In the genomic region with DNA sequence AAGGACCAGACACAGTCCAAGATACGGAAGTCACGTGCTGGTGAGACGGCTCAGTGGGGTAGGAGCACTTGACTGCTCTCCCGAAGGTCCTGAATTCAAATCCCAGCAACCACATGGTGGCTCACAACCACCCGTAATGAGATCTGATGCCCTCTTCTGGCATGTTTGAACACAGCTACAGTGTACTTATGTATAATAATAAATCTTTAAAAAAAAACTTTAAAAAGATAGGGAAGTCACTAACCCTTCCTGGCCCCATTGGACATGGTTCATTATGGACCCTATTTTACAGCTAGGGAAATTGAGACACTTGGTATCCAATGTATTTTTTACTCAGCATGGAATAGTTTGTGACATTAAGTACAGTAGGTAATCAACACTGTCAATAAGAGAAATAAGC, we compare ENCODE assay signal across 25 mouse cellular contexts. TPM values are rescaled to one million over a fixed set of nuclear protein-coding genes. Genes with fewer than 3 reads are reported as not detected.
DNase-seq lines count a peak whose midpoint lies in the region; TF ChIP-seq lines count a peak whose summit lies in the region.
"Had no signal": no experiment of that assay in that cellular context is flagged by ENCODE, and none has a peak within 500 bp of the region (broad histone marks: within the 10 kb centered on the region; RNA-seq: fewer than 3 reads in every experiment).

No protein-coding gene starts in this region.

- H3K79me2 ChIP-seq in MEL (ENCODE audit: control insufficient read depth, insufficient read depth, low read length, poor library complexity): peaks cover 19% of the 10 kb centered on the region

- peaks cover 13% of the 10 kb centered on the region for H3K4me1 ChIP-seq in testis, adult 2 months (ENCODE audit: control insufficient read depth, insufficient read depth, low read length)
- H3K4me1 ChIP-seq in MEL (ENCODE audit: control insufficient read depth in 1 of 2, insufficient read depth in 2 of 2, low read length in 2 of 2): peaks cover 0 to 24% of the 10 kb centered on the region in 2 experiments; a peak in 3 of 4 replicates
- peaks cover 53% of the 10 kb centered on the region for H3K4me1 ChIP-seq in hindbrain, embryonic 10.5 days (replicated peaks)

- H3K9ac ChIP-seq in MEL (ENCODE audit: control insufficient read depth, low read depth, low read length, poor library complexity, severe bottlenecking): no peak overlapping the region
- H3K9ac ChIP-seq: embryonic facial prominence, embryonic 13.5 days; embryonic facial prominence, embryonic 15.5 days; forebrain, embryonic 12.5 days had no signal

- H3K27me3 ChIP-seq in testis, adult 2 months (ENCODE audit: control insufficient read depth, insufficient read depth, low read length): no peaks in the 10 kb centered on the region
- H3K27me3 ChIP-seq in MEL (ENCODE audit: control insufficient read depth in 1 of 2, insufficient read depth in 2 of 2, low read length in 2 of 2): no peaks in the 10 kb centered on the region
- no peaks in the 10 kb centered on the region for H3K27me3 ChIP-seq in hindbrain, embryonic 10.5 days (ENCODE audit: insufficient read depth, poor library complexity, severe bottlenecking)
- H3K27me3 ChIP-seq: CH12.LX; embryonic facial prominence, embryonic 13.5 days; embryonic facial prominence, embryonic 15.5 days; forebrain, embryonic 12.5 days had no signal

- H3K27ac ChIP-seq in layer of hippocampus, adult 2 months: no peak overlapping the region
- no peak overlapping the region for H3K27ac ChIP-seq in testis, adult 2 months (ENCODE audit: control insufficient read depth, insufficient read depth, low read depth, low read length)
- H3K27ac ChIP-seq in MEL (ENCODE audit: control insufficient read depth, low read depth, low read length): no peak overlapping the region
- H3K27ac ChIP-seq in hindbrain, embryonic 10.5 days: no peak overlapping the region
- H3K27ac ChIP-seq: embryonic facial prominence, embryonic 13.5 days; embryonic facial prominence, embryonic 15.5 days had no signal

- TF ChIP-seq RAD21 in MEL (IDR thresholded peaks at IDR 0.05; ENCODE audit: low read depth, low read length): no peak

- no peak for TF ChIP-seq EP300 in MEL (IDR thresholded peaks at IDR 0.05; ENCODE audit: low read depth in 1 of 2, low read length in 2 of 2)

- TF ChIP-seq CTCF in layer of hippocampus, adult 2 months (conservative IDR thresholded peaks at IDR 0.05): peak; percentile 32; the same call in 1 of the 2 replicates
- TF ChIP-seq CTCF in testis, adult 2 months (IDR thresholded peaks at IDR 0.05; ENCODE audit: control insufficient read depth, insufficient read depth, insufficient replicate concordance, low read depth, low read length): no peak
- peak in 1 of 3 experiments; percentile 27; a peak in 1 of 6 replicates for TF ChIP-seq CTCF in MEL (IDR thresholded peaks at IDR 0.05 in 2 of 3, conservative IDR thresholded peaks at IDR 0.05 in 1 of 3; ENCODE audit: control insufficient read depth in 1 of 3, insufficient read depth in 1 of 3, low read depth in 2 of 3, low read length in 3 of 3, poor library complexity in 1 of 3, severe bottlenecking in 1 of 3)

- DNase-seq in layer of hippocampus, adult 2 months (ENCODE audit: low spot score in 2 of 2): no peak
- no peak for DNase-seq in layer of hippocampus, postnatal 10 days (ENCODE audit: low spot score in 2 of 2)
- DNase-seq in testis, postnatal 14 days (ENCODE audit: low spot score): no peak
- no peak for DNase-seq in MEL (ENCODE audit: low read depth, low spot score)
- no peak for DNase-seq in hindbrain, embryonic 10.5 days (ENCODE audit: low spot score)
- DNase-seq in left cerebral cortex, adult 11 months (ENCODE audit: low spot score): no peak
- DNase-seq: adrenal gland, adult 2 months; adrenal gland, postnatal 10 days; adrenal gland, postnatal 25 days; B cell, adult 2 months; cerebellum, adult 2 months; cerebellum, postnatal 14 days; cerebellum, postnatal 36 days; embryo, embryonic 11 days had no signal

- H3K4me3 ChIP-seq in layer of hippocampus, adult 2 months: no peak overlapping the region
- peak overlapping the region; percentile 61 for H3K4me3 ChIP-seq in testis, adult 2 months (ENCODE audit: control insufficient read depth, low read depth, low read length)
- no peak overlapping the region for H3K4me3 ChIP-seq in MEL (ENCODE audit: control insufficient read depth in 1 of 2, insufficient read depth in 1 of 2, low read depth in 2 of 2, low read length in 2 of 2)
- H3K4me3 ChIP-seq in hindbrain, embryonic 10.5 days: no peak overlapping the region
- H3K4me3 ChIP-seq: embryonic facial prominence, embryonic 13.5 days; embryonic facial prominence, embryonic 15.5 days; forebrain, embryonic 12.5 days had no signal

- 88% methylated on average over 5 of the region's 5 CpGs for WGBS in hindbrain, embryonic 10.5 days

- peaks cover 4% of the 10 kb centered on the region; the same call in 1 of the 2 replicates for H3K36me3 ChIP-seq in testis, adult 2 months (ENCODE audit: control insufficient read depth, insufficient read depth, low read length)
- peaks cover 0 to 10% of the 10 kb centered on the region in 2 experiments; a peak in 2 of 4 replicates for H3K36me3 ChIP-seq in MEL (ENCODE audit: control insufficient read depth in 1 of 2, insufficient read depth in 2 of 2, low read length in 2 of 2)
- H3K36me3 ChIP-seq in hindbrain, embryonic 10.5 days: peaks cover 13% of the 10 kb centered on the region

- H3K9me3 ChIP-seq in MEL (replicated peaks; ENCODE audit: insufficient read depth, low read length): no peaks in the 10 kb centered on the region
- H3K9me3 ChIP-seq in hindbrain, embryonic 10.5 days: no peaks in the 10 kb centered on the region
- H3K9me3 ChIP-seq: embryonic facial prominence, embryonic 13.5 days; embryonic facial prominence, embryonic 15.5 days; forebrain, embryonic 10.5 days; forebrain, embryonic 12.5 days; G1E had no signal

- no peak for TF ChIP-seq POLR2A in testis, adult 2 months (IDR thresholded peaks at IDR 0.05; ENCODE audit: control insufficient read depth, low read depth, low read length)
- no peak for TF ChIP-seq POLR2A in MEL (IDR thresholded peaks at IDR 0.05; ENCODE audit: control insufficient read depth in 1 of 2, insufficient read depth in 1 of 2, low read depth in 1 of 2, low read length in 2 of 2, poor library complexity in 1 of 2)

TF ChIP-seq in MEL, 35 proteins besides CTCF, POLR2A, EP300 and RAD21:
- TF ChIP-seq TAL1 (IDR thresholded peaks at IDR 0.05; ENCODE audit: low read length): no peak
- TF ChIP-seq USF1 (IDR thresholded peaks at IDR 0.05; ENCODE audit: low read depth, low read length): peak; percentile 69; the same call in 1 of the 2 replicates
- TF ChIP-seq MYC (IDR thresholded peaks at IDR 0.05; ENCODE audit: low read depth, low read length): 0 out of 2 replicates have a peak, but pooled peaks have one; percentile 22
- TF ChIP-seq ZNF384 (IDR thresholded peaks at IDR 0.05; ENCODE audit: low read depth, low read length): peak; percentile 57
- TF ChIP-seq ZKSCAN1 (IDR thresholded peaks at IDR 0.05; ENCODE audit: low read depth, low read length): no peak
- no peak for TF ChIP-seq ELF1 (IDR thresholded peaks at IDR 0.05; ENCODE audit: low read depth, low read length)
- peak; percentile 17; the same call in 1 of the 2 replicates for TF ChIP-seq BHLHE40 (IDR thresholded peaks at IDR 0.05; ENCODE audit: borderline replicate concordance, low read depth, low read length)
TF ChIP-seq in MEL: peak in this region for 4.

RNA-seq across cellular contexts. Expression of gene Hdgfl2, which starts 1.9 kb away (rescaled TPM):
- 100 to 1,000 TPM; 122 to 135 TPM for total RNA-seq in layer of hippocampus, adult 2 months (2021)
- total RNA-seq in layer of hippocampus, postnatal 10 days (2021): 100 to 1,000 TPM in 1 of 2 experiments, 10 to 100 TPM in 1; 99.8 to 115 TPM
- 115 and 135 TPM in 2 replicates for polyA plus RNA-seq in testis, adult 2 months (2012; rRNA removed)
- 64.2 and 71.9 TPM in 2 replicates for total RNA-seq in MEL (2012; rRNA removed)
- polyA plus RNA-seq in MEL (2012; ENCODE audit: insufficient read depth in 1 of 2, insufficient read length in 2 of 2, low read depth in 1 of 2, low replicate concordance in 2 of 2, missing spikeins in 1 of 2): 100 to 1,000 TPM in 1 of 2 experiments, not detected in 1; 132 TPM
- 186 and 190 TPM in 2 replicates for polyA plus RNA-seq in hindbrain, embryonic 10.5 days (2016; fragmentation: Nextera tagmentation; extraction: Ambion mirVana)

RNA-seq across cellular contexts. Expression of gene Ubxn6, which starts 2.7 kb away (rescaled TPM):
- 10 to 100 TPM; 82.9 to 89.3 TPM for total RNA-seq in layer of hippocampus, adult 2 months (2021)
- total RNA-seq in layer of hippocampus, postnatal 10 days (2021): 10 to 100 TPM; 68.5 to 70.6 TPM
- polyA plus RNA-seq in testis, adult 2 months (2012; rRNA removed): 646 and 694 TPM in 2 replicates
- total RNA-seq in MEL (2012; rRNA removed): 24.8 and 28.2 TPM in 2 replicates
- 10 to 100 TPM in 1 of 2 experiments, not detected in 1; 42.2 TPM for polyA plus RNA-seq in MEL (2012; ENCODE audit: insufficient read depth in 1 of 2, insufficient read length in 2 of 2, low read depth in 1 of 2, low replicate concordance in 2 of 2, missing spikeins in 1 of 2)
- 38.7 and 52.7 TPM in 2 replicates for polyA plus RNA-seq in hindbrain, embryonic 10.5 days (2016; fragmentation: Nextera tagmentation; extraction: Ambion mirVana)

RNA-seq across cellular contexts. Expression of gene Plin4, which starts 32.1 kb away (rescaled TPM):
- total RNA-seq in layer of hippocampus, adult 2 months (2021): 10 to 100 TPM in 1 of 2 experiments, 1 to 10 TPM in 1; 7.5 to 10.1 TPM
- total RNA-seq in layer of hippocampus, postnatal 10 days (2021): under 1 TPM; 0.43 to 0.51 TPM
- 1.5 and 4.2 TPM in 2 replicates for polyA plus RNA-seq in testis, adult 2 months (2012; rRNA removed)
- total RNA-seq in MEL (2012; rRNA removed): 0.08 and 0.10 TPM in 2 replicates
- polyA plus RNA-seq in MEL (2012; ENCODE audit: insufficient read depth in 1 of 2, insufficient read length in 2 of 2, low read depth in 1 of 2, low replicate concordance in 2 of 2, missing spikeins in 1 of 2): under 1 TPM in 1 of 2 experiments, not detected in 1; 0.07 TPM
- polyA plus RNA-seq in hindbrain, embryonic 10.5 days (2016; fragmentation: Nextera tagmentation; extraction: Ambion mirVana): 0.04 and 0.06 TPM in 2 replicates
- total RNA-seq: common myeloid progenitor, adult 5-6 weeks had no signal
- polyA plus RNA-seq: CD4-positive, CD25-positive, alpha-beta regulatory T cell, adult 4 months; embryonic facial prominence, embryonic 11.5 days; erythroblast, embryonic 14.5 days; G1E had no signal

RNA-seq across cellular contexts. Expression of gene Chaf1a, which starts 37.3 kb away (rescaled TPM):
- 1 to 10 TPM; 2.7 to 3.3 TPM for total RNA-seq in layer of hippocampus, adult 2 months (2021)
- 1 to 10 TPM; 5.2 to 6.2 TPM for total RNA-seq in layer of hippocampus, postnatal 10 days (2021)
- 70.3 and 71.8 TPM in 2 replicates for polyA plus RNA-seq in testis, adult 2 months (2012; rRNA removed)
- total RNA-seq in MEL (2012; rRNA removed): 48.5 and 49.5 TPM in 2 replicates
- polyA plus RNA-seq in MEL (2012; ENCODE audit: insufficient read depth in 1 of 2, insufficient read length in 2 of 2, low read depth in 1 of 2, low replicate concordance in 2 of 2, missing spikeins in 1 of 2): 100 to 1,000 TPM in 1 of 2 experiments, not detected in 1; 116 TPM
- polyA plus RNA-seq in hindbrain, embryonic 10.5 days (2016; fragmentation: Nextera tagmentation; extraction: Ambion mirVana): 35.3 and 46.0 TPM in 2 replicates

RNA-seq across cellular contexts. Expression of gene Plin5, which starts 39.9 kb away (rescaled TPM):
- under 1 TPM; 0.54 to 0.76 TPM for total RNA-seq in layer of hippocampus, adult 2 months (2021)
- 1 to 10 TPM; 1.0 to 1.7 TPM for total RNA-seq in layer of hippocampus, postnatal 10 days (2021)
- polyA plus RNA-seq in testis, adult 2 months (2012; rRNA removed): 1.7 and 2.7 TPM in 2 replicates
- not detected in 2 replicates for total RNA-seq in MEL (2012; rRNA removed)
- not detected for polyA plus RNA-seq in MEL (2012; ENCODE audit: insufficient read depth in 1 of 2, insufficient read length in 2 of 2, low read depth in 1 of 2, low replicate concordance in 2 of 2, missing spikeins in 1 of 2)
- polyA plus RNA-seq in hindbrain, embryonic 10.5 days (2016; fragmentation: Nextera tagmentation; extraction: Ambion mirVana): 0.39 and 0.42 TPM in 2 replicates
- total RNA-seq: CH12.LX; common myeloid progenitor, adult 5-6 weeks; G1E had no signal
- polyA plus RNA-seq: CD4-positive, CD25-positive, alpha-beta regulatory T cell, adult 4 months; erythroblast, embryonic 14.5 days; forebrain, embryonic 12.5 days; G1E had no signal
